8 mouse cellular contexts compared by ENCODE assay signal in genomic region chr10:11361985-11362692, GRCm38 (mm10). TPM values are rescaled to one million over a fixed set of nuclear protein-coding genes. Genes with fewer than 3 reads are reported as not detected.
A peak's percentile ranks its signal among the peaks of the same experiment; 100 is the strongest.
DNase-seq lines count a peak whose midpoint lies in the region; ATAC-seq and TF ChIP-seq lines count a peak whose summit lies in the region.

No protein-coding gene starts in this region.

- no peaks in the 10 kb centered on the region for H3K36me3 ChIP-seq in small intestine, adult 2 months (ENCODE audit: control insufficient read depth, insufficient read depth, low read length)

- 65% methylated on average over 5 of the region's 5 CpGs for WGBS in large intestine, adult 2 months
- 63% methylated on average over 5 of the region's 5 CpGs for WGBS in small intestine, adult 2 months

- no peak for DNase-seq in gastrocnemius, adult 2 months
- no peak for DNase-seq in gastrocnemius, postnatal 36 days
- peak; percentile 45 for DNase-seq in right cerebral cortex, adult 18-20 months
- DNase-seq in right cerebral cortex, postnatal 4 days: no peak
- DNase-seq in embryo, embryonic 10.5 days (ENCODE audit: low spot score): peak; percentile 80
- peak; percentile 25 for DNase-seq in large intestine, adult 2 months (ENCODE audit: low read depth, low spot score)

- ATAC-seq in monocyte, adult 5-6 weeks (replicated peaks; ENCODE audit: insufficient number of reproducible peaks, low FRiP score, low TSS enrichment, poor library complexity, severe bottlenecking): no peak

- H3K4me3 ChIP-seq in gastrocnemius, adult 2 months: no peak overlapping the region
- H3K4me3 ChIP-seq in small intestine, adult 2 months (ENCODE audit: low read depth, low read length): no peak overlapping the region

- no peaks in the 10 kb centered on the region for H3K27me3 ChIP-seq in small intestine, adult 2 months (ENCODE audit: control insufficient read depth, insufficient read depth, low read length)

- TF ChIP-seq CTCF in gastrocnemius, adult 2 months (IDR thresholded peaks at IDR 0.05): peak; percentile 75
- TF ChIP-seq CTCF in small intestine, adult 2 months (IDR thresholded peaks at IDR 0.05; ENCODE audit: extremely low read depth, insufficient read length, insufficient replicate concordance, low read depth, low read length): peak; percentile 17; the same call in 1 of the 2 replicates

- no peak overlapping the region for H3K27ac ChIP-seq in gastrocnemius, adult 2 months
- H3K27ac ChIP-seq in small intestine, adult 2 months (ENCODE audit: insufficient read depth, low read depth, low read length): no peak overlapping the region

- no peaks in the 10 kb centered on the region for H3K4me1 ChIP-seq in small intestine, adult 2 months (ENCODE audit: control insufficient read depth, insufficient read depth, insufficient read length, low read length)

- TF ChIP-seq POLR2A in small intestine, adult 2 months (IDR thresholded peaks at IDR 0.05; ENCODE audit: low read depth, low read length): no peak

- intact Hi-C loops in gastrocnemius, adult 2 months (cut with DNase I): loop anchor here (10.0 kb wide), 1 partner anchor 93 kb away; no protein-coding TSS in a partner anchor
- intact Hi-C loops in gastrocnemius, postnatal 36 days (cut with DNase I): no loop called here

RNA-seq across cellular contexts. Expression of gene Epm2a, which starts 18.9 kb away (rescaled TPM):
- 10 to 100 TPM; 90.9 to 91.5 TPM for total RNA-seq in gastrocnemius, adult 2 months (2021)
- total RNA-seq in gastrocnemius, postnatal 36 days (2021): 10 to 100 TPM; 62.3 to 79.8 TPM
- 0.72 and 0.99 TPM in 2 replicates for polyA plus RNA-seq in large intestine, adult 2 months (2012; rRNA removed)
- 1.8 and 4.4 TPM in 2 replicates for polyA plus RNA-seq in small intestine, adult 2 months (2012; rRNA removed)
- total RNA-seq in monocyte, adult 5-6 weeks (2017): 0.85 to 1.4 TPM (median 1.2 TPM) in 3 replicates

Comparison
In these comparisons a context has a peak if more than half of its experiments do, and no peak if none do; other contexts are left out.
1. DNase-seq: peak in right cerebral cortex, adult 18-20 months (single experiment), embryo, embryonic 10.5 days (single experiment) and large intestine, adult 2 months (single experiment); none in gastrocnemius, adult 2 months (single experiment), gastrocnemius, postnatal 36 days (0 of 2) and right cerebral cortex, postnatal 4 days (single experiment).
2. RNA of gene Epm2a, which starts 18.9 kb away (total RNA-seq): 90.9 to 91.5 TPM in gastrocnemius, adult 2 months and 62.3 to 79.8 TPM in gastrocnemius, postnatal 36 days; 0.85 to 1.4 TPM in monocyte, adult 5-6 weeks; every median in the first group is over 10 times any median in the second.